Mouse (Mus musculus) spleen, postnatal 14 days (tissue): ENCODE results near the gene Ppm1h.

Experiments
- DNase-seq, 2 experiments: peaks; one replicate each; pipeline ENCODE4 v3.0.0; 2021 to 2022; ENCODE audit warnings: low spot score in 2 of 2

Gene Ppm1h

DNA sequence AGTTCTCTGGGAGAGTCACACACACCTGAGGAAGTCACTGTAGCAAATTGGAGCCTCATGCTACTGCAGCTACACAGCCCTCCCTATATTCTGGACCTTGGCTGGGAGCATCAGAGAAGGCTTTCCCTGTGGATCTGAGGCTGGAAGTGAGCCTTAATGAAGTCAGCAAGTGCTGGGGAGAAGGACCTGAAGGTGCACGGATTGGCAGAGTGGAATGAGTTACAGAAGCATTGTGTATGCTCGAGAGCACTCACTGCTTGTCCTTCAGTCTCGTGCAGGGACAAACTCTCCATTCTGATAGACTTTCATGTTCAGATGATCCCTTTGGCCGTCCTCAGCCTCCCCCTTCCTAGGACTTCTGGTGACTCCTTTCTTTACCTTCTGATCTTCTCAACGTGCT lies 26.3 kb downstream of the Ppm1h start:
- DNase-seq = no peak

- no peak for DNase-seq
Measured at GRCm38 (mm10) chr10:122705457-122705856, 26.9 kb downstream of the Ppm1h start.

DNA sequence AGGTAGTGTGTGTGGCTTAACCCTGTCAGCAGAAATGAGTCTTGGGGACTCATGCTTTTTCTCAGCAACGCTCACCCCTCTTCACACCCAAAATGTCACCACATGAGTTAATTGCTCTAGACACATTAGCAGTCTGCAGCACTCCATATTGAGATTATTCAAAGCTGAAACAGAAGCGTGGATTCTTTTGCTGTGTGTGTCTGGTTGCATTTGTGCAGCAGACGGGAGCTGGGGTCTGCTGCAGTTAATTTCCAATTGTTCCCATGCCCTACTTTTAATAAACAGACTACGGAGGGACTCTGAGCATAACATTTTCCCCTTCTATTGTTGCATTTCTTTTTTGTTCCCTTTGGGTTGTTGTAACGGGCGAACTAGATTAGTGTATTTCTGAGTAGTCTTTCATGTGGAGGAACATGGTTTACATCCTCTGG lies 32.8 kb downstream of the Ppm1h start:
- no peak for DNase-seq

DNA sequence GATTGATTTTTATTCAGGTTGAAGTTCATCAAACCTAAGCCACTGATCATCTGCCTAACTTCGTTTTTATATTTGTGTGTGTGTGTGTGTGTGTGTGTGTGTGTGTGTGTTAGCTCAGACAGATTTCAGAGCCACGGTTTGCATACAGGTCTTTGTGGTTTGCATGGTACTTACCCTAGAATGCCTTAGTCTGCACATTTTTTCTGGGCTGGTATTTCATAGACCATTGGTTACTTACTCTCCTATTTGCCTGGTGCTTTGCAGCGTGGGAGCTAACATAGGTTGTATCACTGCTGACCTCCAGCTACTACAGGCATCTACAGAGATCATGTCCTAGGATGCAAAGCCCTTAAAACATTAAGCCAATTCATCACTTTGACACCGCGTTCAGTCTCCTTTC lies 33.7 kb downstream of the Ppm1h start:
- DNase-seq = no peak

DNA sequence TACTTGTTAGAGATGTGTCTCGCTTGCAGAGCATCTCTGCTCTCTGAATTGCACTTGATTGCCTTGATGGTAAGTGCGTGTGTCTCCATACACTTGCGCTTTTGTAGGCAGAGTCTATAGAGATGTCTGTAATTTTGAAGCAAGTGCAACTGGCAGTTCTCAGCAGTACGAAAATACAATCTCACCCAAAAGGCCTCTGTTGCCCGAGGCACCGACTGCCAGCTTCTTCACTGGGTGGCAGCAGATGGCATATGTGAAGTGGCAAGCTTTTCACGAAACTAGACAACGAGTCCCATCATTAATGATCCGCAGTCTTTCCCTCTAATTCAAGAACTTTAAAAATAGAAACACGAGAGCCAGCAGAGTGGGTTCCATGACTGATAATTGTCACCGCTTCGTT lies 37.3 kb downstream of the Ppm1h start:
- no peak for DNase-seq

GRCm38 (mm10) chr10:122716286-122716685 lies 37.7 kb downstream of the Ppm1h start:
- DNase-seq = no peak

DNA sequence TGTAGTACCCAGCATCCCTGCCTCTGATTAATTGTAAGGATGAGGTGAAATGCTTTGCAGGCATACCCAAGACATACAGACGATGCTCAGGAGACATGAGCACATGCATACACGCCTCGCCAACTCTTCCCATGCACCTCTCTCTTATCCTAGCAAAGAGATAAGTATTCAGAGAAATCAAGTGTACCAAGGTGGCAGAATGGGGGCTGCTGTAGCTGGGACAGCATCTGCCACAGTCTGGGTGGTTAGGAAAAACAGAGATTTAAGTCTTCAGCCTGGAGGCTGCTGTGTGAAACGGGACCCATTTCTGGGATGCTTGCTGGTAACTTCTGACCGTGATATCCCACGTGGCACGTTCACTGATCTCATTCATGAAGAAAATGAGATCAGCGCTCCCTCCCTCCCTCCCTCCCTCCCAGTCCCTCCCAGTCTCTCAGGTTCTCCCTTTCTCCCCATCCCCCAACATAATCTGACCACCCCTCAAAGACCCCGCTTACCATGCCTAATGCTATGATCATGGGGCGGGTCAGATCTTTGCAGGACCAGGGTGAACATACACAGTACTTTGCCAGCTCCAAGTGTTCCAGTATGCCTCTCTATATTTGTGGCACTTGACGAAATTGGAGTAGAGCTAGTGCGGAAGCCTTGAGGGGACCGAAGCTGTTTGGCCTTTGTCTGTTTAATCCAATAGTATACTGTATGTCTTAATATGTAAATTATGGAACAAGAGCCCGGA lies 38.3 kb downstream of the Ppm1h start:
- no peak for DNase-seq

- DNase-seq = no peak
Measured at GRCm38 (mm10) chr10:122717754-122718415, 39.3 kb downstream of the Ppm1h start.

- no peak for DNase-seq
Measured at GRCm38 (mm10) chr10:122718951-122719350, 40.4 kb downstream of the Ppm1h start.

- DNase-seq = no peak
Measured at GRCm38 (mm10) chr10:122722111-122722510, 43.5 kb downstream of the Ppm1h start.

DNA sequence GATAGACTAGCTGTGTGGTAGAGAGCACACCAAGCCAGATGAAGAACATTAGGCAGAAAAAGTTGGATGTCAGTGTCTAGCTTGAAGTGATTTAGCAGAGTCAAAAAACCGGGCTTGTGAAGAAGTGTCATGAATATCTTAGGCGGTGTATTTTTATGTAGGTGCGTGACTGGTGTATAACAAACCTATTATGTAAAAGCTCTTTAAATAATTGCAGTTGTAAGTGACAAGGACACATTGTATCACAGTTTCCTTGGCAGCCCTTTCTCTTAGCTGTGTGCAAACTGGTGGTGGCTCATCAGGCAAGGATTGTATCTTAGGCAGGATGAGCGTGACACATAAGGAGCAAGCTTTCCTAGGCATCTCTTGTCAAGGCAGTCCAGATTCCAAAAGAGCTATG lies 46.1 kb downstream of the Ppm1h start:
- DNase-seq = no peak

GRCm38 (mm10) chr10:122727228-122727627 lies 48.7 kb downstream of the Ppm1h start:
- no peak for DNase-seq

DNA sequence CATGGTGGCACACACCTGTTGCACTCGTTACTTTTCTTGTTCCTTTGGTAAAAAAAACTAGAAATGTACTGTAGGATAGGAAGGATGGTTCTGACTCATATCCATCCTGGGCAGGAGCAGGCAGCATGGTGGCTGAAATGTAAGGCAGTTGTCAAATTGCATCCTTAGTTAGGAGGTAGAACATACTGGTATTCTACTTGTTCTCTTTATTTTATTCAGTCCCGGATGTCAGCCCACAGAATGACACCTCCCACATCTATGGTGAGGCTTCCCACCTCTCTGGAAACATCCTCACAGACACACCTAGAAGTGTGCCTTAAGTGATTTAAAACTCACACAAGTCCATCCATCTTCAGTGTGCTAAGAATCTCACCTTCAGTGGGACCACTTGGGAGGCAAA lies 49.6 kb downstream of the Ppm1h start:
- no peak for DNase-seq

DNA sequence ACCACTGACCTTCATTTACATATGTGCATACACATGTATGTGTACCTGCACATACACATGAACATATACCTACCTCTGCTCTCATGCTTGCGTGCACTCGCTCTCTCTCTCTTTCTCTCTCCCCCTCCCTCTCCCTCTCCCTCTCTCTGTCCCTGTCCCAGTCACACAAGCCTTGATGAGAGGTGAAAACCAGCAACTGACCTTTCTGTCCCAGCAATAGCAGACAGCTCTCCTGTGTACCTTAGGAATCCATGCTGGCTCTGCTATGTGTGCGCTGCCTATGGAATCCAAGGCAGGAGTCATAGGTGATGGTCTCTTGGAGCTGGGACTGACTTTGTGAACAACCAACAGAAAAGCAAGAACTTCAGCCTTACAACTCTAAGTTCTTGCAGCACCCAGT lies 53.6 kb downstream of the Ppm1h start:
- DNase-seq = no peak

DNA sequence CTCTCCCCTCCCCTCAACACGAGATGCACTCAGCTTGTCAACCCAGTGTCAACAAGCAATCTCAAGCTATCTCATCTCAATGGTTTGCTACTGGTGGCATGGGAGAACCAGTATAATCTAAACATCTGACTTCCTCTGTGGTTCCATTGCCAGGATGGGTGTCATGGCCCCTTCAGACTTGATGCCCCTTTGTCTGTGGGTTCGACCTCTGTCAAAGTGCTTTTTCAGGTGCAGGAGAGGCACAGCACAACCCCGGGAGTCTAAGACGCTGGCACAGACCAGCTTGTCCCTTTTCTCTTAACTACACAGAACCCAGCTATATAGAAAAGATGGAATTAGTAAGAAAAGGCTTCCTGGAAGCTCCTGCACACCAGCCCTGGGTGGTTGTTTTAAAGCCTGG lies 56.0 kb downstream of the Ppm1h start:
- DNase-seq = no peak

DNA sequence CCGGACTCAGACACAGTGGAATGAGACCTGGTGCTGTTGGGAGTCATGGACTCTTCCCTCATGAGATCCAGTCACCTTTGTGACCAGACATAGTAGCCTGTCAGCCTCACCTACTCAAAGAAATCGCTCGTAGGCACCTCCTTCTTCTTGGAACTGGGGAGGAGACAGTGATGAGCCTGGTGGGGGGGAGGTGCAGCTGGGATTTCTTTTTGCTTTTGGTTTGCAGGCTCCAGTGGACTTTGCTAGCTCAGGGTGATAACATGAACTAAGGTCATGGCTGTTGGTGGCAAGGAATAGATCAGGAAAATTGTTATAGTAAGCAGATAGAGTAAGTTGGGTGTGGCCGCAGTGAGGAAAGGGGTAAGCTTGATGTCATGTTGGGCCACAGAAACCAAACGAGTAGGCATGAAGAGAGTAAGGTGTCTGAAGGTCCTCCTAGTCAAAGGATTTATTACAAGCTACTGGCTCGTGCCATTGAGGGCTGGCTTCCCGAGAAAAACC lies 56.8 kb downstream of the Ppm1h start:
- DNase-seq = no peak

DNA sequence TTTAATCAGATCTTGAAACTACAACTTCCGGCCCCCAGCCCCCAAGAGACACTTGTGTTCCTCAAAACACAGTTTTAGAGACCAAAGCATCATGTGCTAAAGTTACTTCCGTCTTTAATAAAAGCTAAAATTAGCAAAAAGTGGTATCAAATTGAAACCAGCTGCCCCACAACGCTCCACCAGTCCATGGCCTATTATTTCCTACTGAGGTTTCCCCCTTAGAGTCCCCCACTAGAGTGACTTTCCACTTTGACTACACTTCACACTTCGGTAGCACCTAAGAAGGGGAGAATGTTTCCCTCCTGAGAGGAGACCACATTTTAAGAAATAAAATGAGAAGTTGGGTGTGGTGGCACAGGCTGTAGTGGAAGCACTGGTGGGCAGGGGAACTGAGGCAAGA lies 58.3 kb downstream of the Ppm1h start:
- DNase-seq = no peak

GRCm38 (mm10) chr10:122738526-122738925 lies 60.0 kb downstream of the Ppm1h start:
- DNase-seq = no peak

DNA sequence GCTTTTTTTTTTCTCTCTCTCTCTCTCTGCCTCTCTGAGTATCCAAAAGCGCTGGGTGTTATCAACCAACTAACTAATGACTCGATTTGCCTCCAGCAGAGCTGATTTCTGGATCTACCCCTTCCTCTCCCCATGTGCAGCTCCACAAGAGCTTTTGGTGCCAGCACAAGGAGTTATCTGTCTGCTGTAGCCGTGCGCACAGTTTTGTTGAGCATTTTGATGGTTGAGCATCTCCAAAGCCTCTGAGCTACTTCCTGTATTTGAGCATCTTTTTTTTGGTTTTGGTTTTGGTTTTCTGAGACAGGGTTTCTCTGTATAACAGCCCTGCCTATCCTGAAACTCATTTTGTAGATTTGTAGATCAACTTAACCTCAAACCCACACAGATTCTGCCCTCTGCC lies 60.5 kb downstream of the Ppm1h start:
- no peak for DNase-seq

- no peak for DNase-seq
Measured at GRCm38 (mm10) chr10:122740117-122740516, 61.6 kb downstream of the Ppm1h start.

DNA sequence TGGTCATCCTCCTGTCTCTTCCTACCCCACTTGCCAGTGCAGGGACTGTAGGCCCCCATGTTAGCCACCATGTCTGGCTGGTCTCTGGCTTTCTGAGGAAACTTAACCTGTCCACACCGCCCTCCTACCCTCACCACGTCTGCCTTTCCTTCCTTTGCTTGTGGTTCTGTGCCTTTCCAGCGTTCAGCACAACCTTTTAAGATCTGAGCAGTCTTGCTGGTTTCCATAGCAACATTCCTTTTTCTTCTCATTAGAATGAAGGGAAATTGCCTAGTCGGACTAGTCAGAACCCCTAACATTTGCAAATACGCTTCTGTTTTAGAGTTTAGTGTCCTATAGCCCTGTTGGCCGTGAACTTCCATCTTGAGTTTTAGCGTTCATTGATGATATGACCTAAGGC lies 62.6 kb downstream of the Ppm1h start:
- no peak for DNase-seq

GRCm38 (mm10) chr10:122742136-122742535 lies 63.6 kb downstream of the Ppm1h start:
- DNase-seq = no peak

DNA sequence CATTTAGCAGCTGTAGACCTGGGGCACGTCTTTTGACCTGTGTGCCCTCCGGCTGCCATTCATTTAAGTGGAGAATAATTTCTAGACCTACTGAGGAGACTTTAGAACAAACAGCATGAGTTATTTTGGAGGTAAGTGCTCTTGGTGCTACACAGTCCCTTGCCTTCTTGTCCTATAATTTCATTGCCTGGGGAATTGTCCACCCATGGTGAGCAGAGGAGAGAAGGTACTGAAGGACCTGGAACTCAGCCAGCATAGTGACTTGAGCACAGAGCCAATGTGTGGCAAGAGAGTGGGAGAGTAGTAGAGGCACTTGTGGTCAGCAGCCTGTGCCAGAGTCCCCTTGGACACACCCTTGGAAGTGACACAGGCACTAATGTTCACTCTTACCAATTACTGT lies 64.8 kb downstream of the Ppm1h start:
- no peak for DNase-seq
